Mouse (Mus musculus) kidney, postnatal 36 days (tissue): ENCODE measurements around the gene Rps6kc1.

Source experiments
- DNase-seq, 2 experiments: peaks; one replicate each; pipeline ENCODE4 v3.0.0; 2021 to 2022; ENCODE audit warnings: mixed read lengths in 2 of 2

The Rps6kc1 gene

DNA sequence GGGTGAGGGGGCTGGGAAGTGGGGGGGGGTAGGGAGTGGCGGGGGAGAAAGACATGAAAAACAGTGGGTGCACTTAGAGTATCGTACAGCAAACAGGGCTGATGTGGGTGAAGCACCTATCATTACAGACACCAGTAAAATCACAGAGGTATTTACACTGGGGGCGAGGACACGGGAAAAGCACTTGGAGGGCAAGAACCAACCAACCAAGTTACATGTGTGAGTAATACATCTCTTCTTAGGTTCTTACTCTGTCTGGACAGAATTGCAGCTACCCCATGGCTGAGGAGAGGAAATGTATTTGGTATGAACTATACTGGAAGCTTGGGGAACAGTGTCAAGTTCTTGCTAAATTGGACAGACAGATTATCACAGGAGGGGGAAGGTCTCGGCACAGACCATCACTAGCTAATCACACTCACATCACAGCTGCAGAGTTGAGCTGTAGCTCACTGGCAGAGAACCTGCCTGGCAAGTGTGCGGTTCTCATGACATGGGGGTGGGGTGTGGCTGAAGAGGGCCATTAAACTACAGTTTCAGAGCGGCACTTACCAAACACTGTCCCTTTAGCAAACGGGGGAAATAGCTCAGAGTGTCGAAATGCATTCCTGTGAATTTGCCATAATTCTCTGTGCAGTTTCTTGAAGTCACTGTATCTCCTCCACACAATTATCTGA lies 12.5 kb downstream of the Rps6kc1 start:
- DNase-seq, result no peak

DNA sequence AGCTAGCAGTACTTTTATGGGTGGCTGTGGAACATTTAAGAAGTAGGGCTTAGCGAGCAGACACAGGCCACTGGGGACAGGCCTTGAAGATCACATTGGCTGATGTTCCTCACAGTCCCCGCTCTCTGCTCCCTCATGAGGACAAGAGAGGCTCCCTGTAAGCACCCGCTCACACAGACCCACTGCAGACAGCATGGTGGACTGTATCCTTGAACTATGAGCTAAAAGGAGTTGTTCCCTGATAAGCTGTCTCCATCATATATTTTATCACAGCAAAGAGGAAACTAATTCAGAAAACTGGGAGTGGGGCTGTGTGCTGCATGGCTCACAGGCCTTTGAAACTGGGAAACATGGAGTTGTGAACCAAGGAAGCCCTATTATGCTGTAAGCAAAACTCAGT lies 13.4 kb downstream of the Rps6kc1 start:
- no peak for DNase-seq

DNA sequence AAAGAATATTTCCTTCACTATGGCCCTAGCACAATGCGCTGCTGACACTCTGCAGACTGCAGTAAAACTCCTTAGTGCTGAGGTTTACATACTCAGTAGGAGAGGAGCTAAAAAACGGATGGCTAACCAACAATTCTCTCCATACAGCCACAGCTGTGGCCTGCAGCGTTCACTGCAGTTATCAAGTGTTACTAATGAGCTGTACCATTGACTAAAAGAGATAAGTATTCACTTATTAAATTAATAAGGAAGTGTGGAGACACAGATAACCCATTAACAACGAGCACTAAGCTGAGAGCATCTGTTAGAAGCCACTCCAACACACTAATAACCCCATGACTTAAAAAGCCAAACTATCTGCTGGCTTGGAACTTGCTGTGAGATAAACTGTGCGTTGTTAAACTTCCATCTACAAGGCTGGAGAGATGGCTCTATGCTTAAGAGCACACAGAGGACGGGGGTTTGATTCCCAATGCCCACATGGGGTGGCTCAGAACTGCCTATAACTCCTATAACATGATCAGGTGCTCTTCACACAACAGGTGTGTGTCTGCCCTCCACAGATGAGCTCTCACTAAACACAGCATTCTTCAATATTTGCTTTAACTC lies 17.9 kb downstream of the Rps6kc1 start:
- DNase-seq, result no peak

DNA sequence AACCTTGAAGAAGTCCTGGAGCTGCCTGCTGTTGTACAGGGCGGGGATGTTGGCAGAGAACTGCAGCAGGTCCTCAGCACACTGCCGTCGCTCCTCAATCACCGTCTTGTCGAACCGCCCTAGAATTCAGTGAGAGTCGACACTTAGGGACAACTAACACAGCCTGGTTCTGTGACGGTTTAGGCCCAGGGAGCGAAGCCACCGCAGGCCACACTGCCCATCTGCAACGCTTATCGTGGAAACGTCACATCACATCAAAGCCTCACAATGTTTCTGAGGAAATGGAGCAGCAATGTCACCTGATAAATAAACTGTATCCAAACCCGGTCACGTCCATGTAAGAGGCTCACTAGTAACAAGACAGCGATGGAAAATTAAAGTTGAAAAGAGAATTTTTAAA lies 22.9 kb downstream of the Rps6kc1 start:
- DNase-seq, result no peak

DNA sequence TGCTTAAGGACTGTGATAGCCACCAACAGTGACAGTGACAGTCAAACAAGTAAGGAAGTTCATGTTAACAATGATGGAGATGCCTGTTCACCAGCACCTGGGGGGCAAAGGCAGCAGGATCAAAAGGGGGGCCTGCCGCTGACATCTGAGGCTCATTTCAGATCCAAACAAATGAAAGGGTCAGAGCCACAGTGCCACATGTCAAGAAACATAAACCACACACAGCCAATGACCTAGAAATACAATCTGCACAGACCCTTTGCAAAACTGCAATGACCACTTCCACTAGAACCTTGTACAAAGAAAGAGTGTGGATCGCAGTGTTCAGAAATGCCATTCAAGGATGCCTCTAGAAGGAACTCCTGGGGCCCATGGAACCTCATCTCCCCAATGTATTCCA lies 23.5 kb downstream of the Rps6kc1 start:
- DNase-seq, result no peak

DNA sequence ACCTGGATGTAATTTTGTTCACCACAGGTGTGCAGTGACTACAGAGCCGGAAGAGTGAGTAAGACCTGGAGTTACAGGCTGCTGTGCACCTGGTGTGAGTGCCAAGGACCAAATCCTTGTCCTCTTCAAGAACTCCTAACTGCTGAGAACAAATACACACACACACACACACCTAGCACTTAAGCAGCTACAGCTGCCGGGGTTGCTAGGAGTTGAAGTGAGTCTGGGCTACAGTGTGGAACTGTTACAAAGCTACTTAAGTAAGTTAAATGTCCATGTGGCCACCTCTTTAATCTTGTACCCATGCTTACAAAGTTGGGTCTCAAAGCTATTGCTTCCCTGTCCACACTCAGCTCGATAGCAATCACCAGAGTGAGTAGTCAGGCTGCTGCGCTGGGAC lies 25.6 kb downstream of the Rps6kc1 start:
- no peak for DNase-seq

DNA sequence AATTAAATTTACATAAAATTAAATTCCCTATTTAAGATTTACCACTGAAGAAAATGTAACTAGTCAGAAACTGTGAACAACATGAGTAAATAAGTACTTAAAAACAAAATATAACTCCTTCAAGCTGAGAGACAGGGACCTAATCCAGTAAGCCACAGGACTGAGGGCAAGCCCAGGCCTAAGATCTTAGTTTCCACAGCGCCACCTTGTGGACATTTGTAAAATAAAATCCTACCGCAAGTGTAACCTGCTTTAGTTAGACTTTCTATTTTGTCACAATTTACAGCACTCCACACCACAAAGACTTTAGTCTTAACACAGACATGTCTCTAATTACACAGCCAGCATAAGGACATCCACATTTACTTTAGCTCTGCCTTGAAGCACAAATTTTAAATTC lies 30.1 kb downstream of the Rps6kc1 start:
- peak; percentile 47 to 75 for DNase-seq

DNA sequence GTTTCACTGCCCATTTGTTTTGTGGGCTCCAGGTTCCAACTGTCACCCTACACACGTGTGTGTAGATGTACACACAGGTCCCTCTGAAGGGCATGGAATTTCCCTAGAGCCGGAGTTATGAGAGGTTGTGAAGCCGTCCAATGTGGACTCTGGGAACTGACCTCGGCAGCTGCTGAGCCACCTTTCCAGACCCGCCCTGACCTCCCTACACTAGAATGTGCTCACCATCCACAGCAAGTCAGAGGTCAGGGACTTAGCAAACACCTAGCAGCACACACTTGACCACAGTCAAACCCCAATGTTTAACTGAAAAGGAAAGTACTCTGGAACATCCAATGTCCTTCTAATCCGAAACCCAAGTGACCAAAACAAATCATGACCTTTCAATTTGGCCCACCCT lies 30.9 kb downstream of the Rps6kc1 start:
- DNase-seq, result no peak

DNA sequence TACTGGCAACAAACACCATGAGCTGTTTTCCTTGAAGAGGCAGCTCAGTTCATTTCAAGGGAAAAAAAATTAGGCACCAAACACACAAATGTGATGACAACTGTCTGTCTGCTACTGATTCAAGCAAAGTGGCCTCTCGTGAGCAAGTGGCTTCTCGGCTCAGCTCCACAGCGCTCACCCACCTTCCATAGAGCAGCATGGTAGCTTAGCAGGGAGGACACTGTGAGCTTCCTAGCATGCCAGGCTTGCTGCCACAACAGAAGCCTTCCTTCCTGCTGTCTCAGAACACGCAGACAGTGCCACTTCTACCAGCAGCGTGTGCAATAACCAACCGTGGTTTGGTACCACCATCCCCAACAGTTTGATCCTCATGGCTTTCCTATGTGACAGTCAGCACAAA lies 35.8 kb downstream of the Rps6kc1 start:
- DNase-seq, result no peak

DNA sequence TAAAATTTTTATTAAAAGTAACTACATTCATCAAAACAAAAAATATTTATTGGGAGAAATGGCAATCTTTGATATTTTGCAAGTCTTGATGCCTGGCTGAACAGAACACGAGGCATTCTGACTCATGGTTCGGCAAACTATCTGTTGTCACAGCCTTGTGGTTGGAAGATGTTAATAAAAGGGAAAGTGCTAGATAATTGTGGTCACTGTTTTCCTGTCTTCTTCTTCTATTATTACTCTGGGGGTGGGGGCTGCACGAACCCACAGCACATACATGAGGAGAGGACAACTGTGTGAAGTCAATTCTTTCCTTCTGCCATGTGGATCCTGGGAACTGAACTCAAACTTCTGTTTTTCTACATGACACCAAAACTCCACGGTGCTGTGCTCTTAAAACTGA lies 36.5 kb downstream of the Rps6kc1 start:
- DNase-seq, result no peak

DNA sequence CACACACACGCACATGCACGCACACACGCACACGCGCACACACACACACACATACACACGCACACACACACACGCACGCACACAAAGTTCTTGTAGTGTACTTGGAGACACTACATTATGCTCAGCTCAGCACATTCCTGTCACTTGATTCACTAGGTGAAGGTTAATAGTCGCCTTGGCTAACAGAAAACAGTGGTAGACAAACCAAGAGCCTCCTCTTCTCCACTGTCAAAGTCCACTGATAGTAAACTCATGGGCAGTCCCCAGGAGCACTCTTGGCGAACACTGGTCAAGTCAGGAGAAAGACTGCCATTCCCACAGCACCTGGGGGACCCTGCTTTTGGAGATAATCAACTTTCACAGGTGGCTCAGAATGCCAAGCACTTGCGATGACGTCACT lies 40.5 kb downstream of the Rps6kc1 start:
- peak; percentile 19 to 50 for DNase-seq

DNA sequence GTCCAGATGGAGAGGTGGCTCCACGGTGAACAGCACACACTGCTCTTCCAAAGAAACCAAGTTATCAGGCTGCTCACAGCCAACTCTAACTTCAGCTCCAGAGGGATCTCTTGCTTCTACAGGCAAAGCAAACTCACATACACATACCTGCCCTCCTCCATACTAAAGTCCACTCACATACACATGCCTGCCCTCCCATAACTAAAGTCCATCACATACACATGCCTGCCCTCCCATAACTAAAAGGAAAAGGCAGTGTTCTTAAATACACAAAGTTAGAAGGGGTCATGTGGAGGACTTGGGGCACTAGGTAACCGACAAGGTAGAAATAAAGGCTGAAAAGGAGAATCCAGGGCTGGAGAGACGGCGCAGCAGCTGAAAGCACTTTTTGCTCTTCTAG lies 41.6 kb downstream of the Rps6kc1 start:
- DNase-seq, result no peak

DNA sequence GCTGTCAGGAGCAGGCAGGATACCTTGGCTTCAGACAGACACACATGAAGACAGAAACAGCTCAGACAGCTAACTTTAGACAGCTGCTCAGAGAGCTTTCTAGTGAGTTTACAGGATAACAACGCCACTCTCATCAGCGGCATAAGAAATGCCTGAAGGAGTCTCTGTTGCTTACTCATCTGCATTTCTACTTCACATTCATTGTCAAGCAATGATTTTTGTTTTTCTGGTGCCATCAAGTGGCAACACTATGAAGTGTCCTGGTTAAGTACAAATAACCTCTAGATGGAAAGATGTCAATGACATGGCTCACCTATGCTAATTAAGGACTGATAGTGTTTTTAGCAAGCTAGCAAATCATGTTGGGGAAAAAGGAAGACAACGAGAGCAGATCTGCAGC lies 42.8 kb downstream of the Rps6kc1 start:
- DNase-seq, result peak; percentile 14 to 15

DNA sequence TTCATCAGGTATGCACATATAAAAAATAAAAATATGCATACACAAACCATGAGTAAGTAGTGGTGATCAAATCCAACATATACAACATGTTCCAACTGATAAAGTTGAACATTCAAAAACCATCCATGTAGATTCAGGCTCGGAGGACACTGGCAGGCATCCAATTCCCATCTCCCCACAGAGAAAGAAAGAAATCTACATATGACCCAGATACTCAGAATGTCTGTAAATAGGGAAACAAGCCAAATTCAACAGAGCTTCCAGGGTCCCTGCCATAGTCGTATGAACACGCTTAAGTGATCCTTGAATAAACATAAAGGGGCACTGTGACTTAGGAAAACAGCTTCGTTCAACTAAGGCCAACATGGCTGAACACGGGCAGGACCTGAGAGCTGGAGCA lies 49.9 kb downstream of the Rps6kc1 start:
- peak; percentile 11 to 17 for DNase-seq

DNA sequence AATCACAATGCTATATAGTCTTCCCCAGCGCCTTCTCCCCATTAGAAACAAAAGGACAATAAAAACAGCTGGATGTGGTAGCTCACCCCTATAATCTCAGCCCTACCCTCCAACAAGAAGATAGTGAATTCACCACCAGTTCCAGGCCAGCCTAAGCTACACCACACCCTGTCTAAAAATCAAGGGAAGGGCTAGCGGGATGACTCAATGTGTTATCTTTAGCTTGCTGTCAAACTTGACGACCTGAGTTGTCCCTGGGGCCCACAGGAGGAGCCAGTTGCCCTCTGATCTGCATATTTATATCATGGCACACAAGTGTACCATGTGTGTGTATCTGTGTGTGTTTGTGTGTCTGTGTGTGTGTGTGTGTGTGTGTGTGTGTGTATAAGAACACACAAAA lies 57.1 kb downstream of the Rps6kc1 start:
- no peak for DNase-seq

DNA sequence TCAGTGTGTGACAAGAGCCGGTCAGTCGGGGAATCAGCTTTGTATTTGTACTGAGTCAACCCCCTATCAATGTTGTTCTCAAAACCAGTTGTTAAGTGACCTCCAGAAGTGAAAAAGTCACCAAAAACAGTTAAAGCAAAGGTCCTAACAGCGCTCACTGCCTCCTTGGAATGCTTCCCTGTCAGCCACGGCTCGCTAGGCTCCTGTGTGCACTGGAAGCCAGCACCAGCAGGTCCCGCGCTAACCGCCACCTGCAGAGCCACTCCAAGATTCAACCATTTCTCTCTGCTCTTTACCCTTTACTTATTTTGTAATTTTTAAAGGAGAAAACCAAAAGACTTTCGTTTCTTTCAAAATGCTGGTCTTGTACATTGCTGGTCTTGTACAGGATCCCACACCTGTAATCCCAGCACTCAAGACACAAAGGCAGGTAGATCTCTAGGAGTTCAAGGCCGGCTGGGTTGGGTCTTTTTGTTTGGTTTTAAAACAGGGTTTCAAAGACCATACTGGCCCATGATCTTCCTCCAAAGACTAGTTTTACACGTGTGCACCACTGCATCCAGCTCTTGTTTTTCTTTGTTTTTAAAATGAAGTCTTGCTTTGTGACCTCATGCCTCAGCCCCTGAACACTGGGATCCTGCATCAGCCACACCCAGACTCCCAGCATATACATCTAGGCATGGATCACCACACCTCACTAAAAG lies 62.3 kb downstream of the Rps6kc1 start:
- DNase-seq, result peak; percentile 25 to 49

DNA sequence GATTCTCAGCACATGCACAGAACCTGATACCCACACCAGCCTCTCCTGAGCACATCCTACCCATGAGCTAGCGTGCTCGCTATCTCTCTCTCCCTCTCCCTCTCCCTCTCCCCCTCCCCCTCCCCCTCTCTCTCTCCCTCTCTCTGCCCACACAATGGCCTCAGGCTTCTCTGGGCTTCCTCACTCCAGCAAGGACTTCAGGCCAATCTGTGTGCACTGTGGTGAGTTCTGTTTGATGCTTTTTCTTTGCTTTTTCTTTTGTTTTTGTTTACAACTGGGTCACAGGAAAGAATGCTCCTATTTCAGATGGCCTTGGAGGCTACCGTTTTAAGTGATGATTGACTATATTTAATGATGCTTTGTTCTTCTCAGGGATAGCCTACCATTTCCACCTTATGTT lies 62.9 kb downstream of the Rps6kc1 start:
- no peak for DNase-seq

DNA sequence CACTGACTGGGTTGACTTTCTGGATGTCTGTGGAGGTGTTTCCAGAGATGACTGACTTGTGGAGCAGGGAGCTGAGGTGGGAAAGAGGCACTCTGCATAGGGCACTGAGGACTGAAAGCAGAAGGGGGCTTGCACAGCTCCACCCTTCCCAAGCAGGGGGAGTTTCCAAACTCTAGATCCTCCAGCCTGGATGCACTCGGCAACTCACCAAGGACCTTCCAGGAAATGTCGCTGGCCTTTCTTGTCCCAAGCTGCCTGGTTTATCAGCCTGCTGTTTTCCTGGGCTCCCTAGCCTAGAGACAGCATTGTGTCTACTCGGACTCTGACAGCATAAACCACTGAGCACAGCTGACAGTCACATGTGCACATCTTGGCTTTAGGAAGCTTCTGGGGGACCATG lies 64.6 kb downstream of the Rps6kc1 start:
- DNase-seq, result no peak

DNA sequence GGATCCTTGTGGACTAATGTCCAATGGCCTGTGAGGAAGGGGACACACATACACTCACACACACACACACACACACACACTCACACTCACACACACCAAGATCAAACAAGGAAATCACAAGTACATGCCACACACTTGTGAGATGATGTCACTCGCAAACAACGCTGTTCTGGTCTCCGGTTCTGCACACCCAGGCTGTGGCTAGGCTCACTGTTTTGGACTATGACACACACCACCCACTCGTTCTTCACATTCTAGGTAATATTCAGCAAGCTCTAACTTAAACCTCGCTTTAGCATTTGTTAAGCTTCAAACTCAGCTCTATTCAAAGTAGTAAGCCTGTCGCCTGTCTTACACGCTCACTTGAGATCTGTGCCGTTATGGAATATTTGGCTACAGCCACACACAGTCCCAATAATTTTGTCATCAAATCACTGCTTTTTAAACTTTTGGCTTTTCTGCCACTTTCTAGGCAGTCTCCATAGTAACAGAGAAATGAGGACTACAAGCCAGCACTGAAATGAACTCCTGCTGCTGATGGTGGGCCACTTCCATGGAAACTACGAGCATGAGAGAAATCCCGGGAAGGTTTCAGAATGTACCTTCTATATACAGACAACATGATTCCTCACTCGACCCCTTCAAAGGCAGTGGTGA lies 65.4 kb downstream of the Rps6kc1 start:
- peak; percentile 11 to 18 for DNase-seq

DNA sequence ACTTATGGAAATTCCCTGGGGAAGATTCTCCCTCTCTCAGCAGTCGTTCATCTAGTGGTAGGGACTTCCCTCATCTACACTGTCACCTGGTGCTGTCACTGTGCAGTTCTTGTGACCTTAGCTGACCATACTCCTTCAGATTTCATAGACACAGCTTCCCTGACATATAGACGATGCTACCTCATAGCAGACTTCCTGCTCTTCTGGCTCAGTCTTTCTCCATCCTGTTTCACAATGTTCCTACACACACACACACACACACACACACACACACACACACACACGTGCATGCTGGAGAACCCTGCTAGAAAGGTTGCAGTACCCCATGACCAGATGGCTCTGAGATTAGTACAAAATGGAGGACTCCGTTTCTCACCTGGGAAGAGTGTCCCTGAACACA lies 66.2 kb downstream of the Rps6kc1 start:
- no peak for DNase-seq

DNA sequence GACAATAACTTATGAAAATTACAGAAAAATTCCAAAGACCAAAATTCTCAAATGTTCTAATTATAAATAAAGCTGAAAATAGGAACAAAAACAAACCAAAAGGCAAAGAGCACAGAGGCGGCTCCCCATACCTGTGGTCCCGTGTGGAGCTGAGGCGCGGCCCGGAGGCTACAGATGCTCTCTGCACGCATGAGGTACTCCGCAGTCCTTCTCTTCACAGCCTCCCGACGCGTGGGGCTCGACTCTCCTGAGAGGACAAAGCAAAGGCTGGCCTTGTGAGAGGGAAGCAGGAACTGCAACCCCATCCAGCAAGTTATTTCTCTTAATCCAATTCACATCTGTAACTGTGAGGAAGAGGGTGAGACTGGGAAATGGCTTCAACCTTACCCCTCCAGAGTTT lies 67.2 kb downstream of the Rps6kc1 start:
- DNase-seq, result no peak

DNA sequence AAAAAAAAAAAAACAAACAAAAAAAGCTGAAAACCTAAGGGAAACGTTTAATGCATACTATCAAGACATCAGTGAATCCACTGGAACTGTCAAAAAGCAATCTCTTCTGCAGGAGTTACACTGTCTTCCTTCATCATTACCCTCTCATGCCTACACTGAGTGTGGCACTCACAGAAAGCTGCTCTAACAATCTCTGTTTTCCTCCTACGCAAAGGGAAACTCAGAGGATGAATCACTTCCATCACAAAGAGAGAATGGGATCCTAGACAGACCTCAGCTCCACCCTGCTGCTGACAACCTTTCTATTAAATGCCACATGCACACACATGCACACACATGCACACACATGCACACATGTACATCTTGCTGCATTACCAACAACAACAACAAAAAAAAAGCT lies 75.5 kb downstream of the Rps6kc1 start:
- DNase-seq, result no peak

DNA sequence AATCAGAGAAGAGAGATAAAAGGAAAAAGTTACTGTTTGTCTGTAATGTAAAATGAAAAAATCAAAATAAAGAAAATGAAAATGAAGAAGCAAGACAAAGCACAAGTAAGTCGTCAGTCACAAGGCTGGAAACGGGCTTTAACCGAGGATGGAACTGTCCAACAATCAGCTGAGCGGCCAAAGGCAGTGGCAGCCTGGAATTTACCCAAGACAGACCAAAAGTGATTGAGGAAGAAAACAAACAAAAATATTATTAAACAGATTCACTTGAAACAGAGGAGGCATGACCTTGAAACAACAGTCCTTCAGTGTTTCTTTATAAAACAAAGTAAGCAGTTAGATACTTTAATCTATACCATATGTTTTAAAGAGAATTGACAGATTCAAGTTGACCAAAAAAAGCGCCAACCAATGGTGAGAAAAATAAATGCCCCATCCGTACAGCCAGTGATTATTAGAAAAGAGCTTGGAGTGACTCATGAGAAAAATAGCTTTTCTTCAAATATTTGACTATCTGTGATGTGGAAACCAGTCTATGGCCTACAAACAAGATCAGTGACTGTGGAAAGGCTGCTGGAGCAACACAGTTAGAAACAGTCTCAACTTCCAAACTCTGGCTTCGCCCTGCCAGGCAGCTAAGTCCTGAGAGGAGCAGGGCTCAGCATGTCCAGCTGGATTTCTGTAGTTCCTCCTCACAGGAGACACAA lies 77.2 kb downstream of the Rps6kc1 start:
- no peak for DNase-seq
